Mouse (Mus musculus): ENCODE measurements around the gene Rnf157.

DNA sequence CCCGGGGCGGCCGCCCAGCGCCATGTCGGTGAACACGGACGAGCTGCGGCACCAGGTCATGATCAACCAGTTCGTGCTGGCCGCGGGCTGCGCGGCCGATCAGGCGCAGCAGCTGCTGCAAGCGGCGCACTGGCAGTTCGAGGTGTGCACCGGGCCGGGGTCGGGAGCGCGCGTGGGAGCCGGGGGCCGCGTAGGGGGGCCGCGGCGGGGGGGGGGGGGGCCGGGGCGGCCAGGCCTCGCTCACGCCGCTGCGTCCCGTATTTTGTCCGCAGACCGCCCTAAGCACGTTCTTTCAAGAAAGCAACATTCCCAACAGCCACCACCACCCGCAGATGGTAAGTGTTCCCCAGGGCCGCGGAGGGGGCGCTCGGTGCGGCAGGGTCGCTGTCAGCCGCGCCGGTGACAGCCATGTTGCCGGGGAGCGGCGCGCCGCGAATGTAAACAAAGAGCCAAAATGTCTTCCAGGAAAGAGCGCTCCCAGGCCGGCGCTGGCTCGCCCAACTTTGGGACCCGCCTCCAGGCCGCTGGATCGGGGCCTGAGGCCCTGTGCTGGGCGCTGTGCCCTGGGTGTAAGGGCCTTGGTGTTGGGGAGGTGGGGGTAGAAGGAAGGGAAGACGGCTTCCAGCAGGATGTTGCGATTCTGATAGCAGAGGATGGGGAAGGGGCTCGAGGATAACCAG, 21.6 kb upstream of the Rnf157 start:
- no peak for TF ChIP-seq CTCF (IDR thresholded peaks at IDR 0.05; ENCODE audit: extremely low read depth, insufficient read length, insufficient replicate concordance, low read depth, low read length)
- TF ChIP-seq POLR2A (IDR thresholded peaks at IDR 0.05; ENCODE audit: low read depth, low read length), result peak; percentile 15; the same call in 1 of the 2 replicates
